ENCODE assay signal across 35 mouse cellular contexts in genomic region chr8:117137357-117137756, GRCm38 (mm10). TPM values are rescaled to one million over a fixed set of nuclear protein-coding genes. Genes with fewer than 3 reads are reported as not detected.
DNase-seq lines count a peak whose midpoint lies in the region; ATAC-seq and TF ChIP-seq lines count a peak whose summit lies in the region.
"Had no signal": no experiment of that assay in that cellular context is flagged by ENCODE, and none has a peak within 500 bp of the region (broad histone marks: within the 10 kb centered on the region; RNA-seq: fewer than 3 reads in every experiment).

No protein-coding gene starts in this region.

- no peak for TF ChIP-seq CTCF in E14TG2a.4 (conservative IDR thresholded peaks at IDR 0.05; ENCODE audit: low read length)

- 36% methylated on average over 11 of the region's 11 CpGs for WGBS in intestine, embryonic 16.5 days
- 38% methylated on average over 11 of the region's 11 CpGs for WGBS in liver, embryonic 15.5 days (ENCODE audit: insufficient replicate concordance)
- WGBS in stomach, embryonic 16.5 days = 35% methylated on average over 11 of the region's 11 CpGs
- 63% methylated on average over 11 of the region's 11 CpGs for WGBS in embryonic facial prominence, embryonic 10.5 days

- H3K4me3 ChIP-seq in E14TG2a.4 (replicated peaks; ENCODE audit: low read length) = peak overlapping the region; percentile 21; the same call in 1 of the 2 replicates
- no peak overlapping the region for H3K4me3 ChIP-seq in intestine, embryonic 16.5 days (ENCODE audit: low read length)
- H3K4me3 ChIP-seq in liver, embryonic 15.5 days (replicated peaks) = no peak overlapping the region
- no peak overlapping the region for H3K4me3 ChIP-seq in stomach, embryonic 16.5 days (replicated peaks; ENCODE audit: low read length)
- no peak overlapping the region for H3K4me3 ChIP-seq in embryonic facial prominence, embryonic 10.5 days
- H3K4me3 ChIP-seq: embryonic facial prominence, embryonic 13.5 days; forebrain, embryonic 10.5 days; heart, embryonic 10.5 days; heart, embryonic 15.5 days; hindbrain, embryonic 12.5 days; limb, embryonic 10.5 days; limb, embryonic 15.5 days; lung, embryonic 15.5 days; neural tube, embryonic 12.5 days had no signal

- H3K9me3 ChIP-seq in E14TG2a.4 (ENCODE audit: low read length) = peaks cover 30% of the 10 kb centered on the region
- no peaks in the 10 kb centered on the region for H3K9me3 ChIP-seq in intestine, embryonic 16.5 days (ENCODE audit: control insufficient read depth, low read length)
- no peaks in the 10 kb centered on the region for H3K9me3 ChIP-seq in liver, embryonic 15.5 days (replicated peaks)
- H3K9me3 ChIP-seq in stomach, embryonic 16.5 days (replicated peaks; ENCODE audit: control insufficient read depth, low read length) = peaks cover 7% of the 10 kb centered on the region; the same call in 1 of the 2 replicates
- H3K9me3 ChIP-seq in embryonic facial prominence, embryonic 10.5 days = no peaks in the 10 kb centered on the region
- H3K9me3 ChIP-seq: embryonic facial prominence, embryonic 13.5 days; forebrain, embryonic 10.5 days; heart, embryonic 10.5 days; heart, embryonic 15.5 days; hindbrain, embryonic 12.5 days; limb, embryonic 10.5 days; limb, embryonic 15.5 days; lung, embryonic 15.5 days; neural tube, embryonic 12.5 days had no signal

- no peaks in the 10 kb centered on the region for H3K36me3 ChIP-seq in E14TG2a.4 (ENCODE audit: insufficient read depth, low read length)
- H3K36me3 ChIP-seq in intestine, embryonic 16.5 days (ENCODE audit: control insufficient read depth, insufficient read depth, low read length) = no peaks in the 10 kb centered on the region
- no peaks in the 10 kb centered on the region for H3K36me3 ChIP-seq in liver, embryonic 15.5 days (replicated peaks)
- no peaks in the 10 kb centered on the region for H3K36me3 ChIP-seq in stomach, embryonic 16.5 days (ENCODE audit: control insufficient read depth, insufficient read depth, low read length)
- H3K36me3 ChIP-seq in embryonic facial prominence, embryonic 10.5 days (replicated peaks) = no peaks in the 10 kb centered on the region
- H3K36me3 ChIP-seq: embryonic facial prominence, embryonic 13.5 days; forebrain, embryonic 10.5 days; heart, embryonic 10.5 days; heart, embryonic 15.5 days; hindbrain, embryonic 12.5 days; limb, embryonic 10.5 days; limb, embryonic 15.5 days; lung, embryonic 15.5 days; neural tube, embryonic 12.5 days had no signal

- peaks cover 39% of the 10 kb centered on the region for H3K4me1 ChIP-seq in E14TG2a.4 (replicated peaks; ENCODE audit: low read depth, low read length)
- H3K4me1 ChIP-seq in intestine, embryonic 16.5 days (ENCODE audit: control insufficient read depth, insufficient read depth, low read length) = no peaks in the 10 kb centered on the region
- H3K4me1 ChIP-seq in liver, embryonic 15.5 days (replicated peaks) = no peaks in the 10 kb centered on the region; the same call in none of the 2 replicates
- H3K4me1 ChIP-seq in stomach, embryonic 16.5 days (ENCODE audit: control insufficient read depth, insufficient read depth, low read length) = no peaks in the 10 kb centered on the region
- peaks cover 12% of the 10 kb centered on the region; the same call in 1 of the 2 replicates for H3K4me1 ChIP-seq in embryonic facial prominence, embryonic 10.5 days
- H3K4me1 ChIP-seq: hindbrain, embryonic 12.5 days; limb, embryonic 10.5 days; limb, embryonic 15.5 days; neural tube, embryonic 12.5 days had no signal

- H3K9ac ChIP-seq in intestine, embryonic 16.5 days (ENCODE audit: low read depth, low read length) = no peak overlapping the region
- H3K9ac ChIP-seq in liver, embryonic 15.5 days = no peak overlapping the region
- H3K9ac ChIP-seq in stomach, embryonic 16.5 days (ENCODE audit: low read length) = no peak overlapping the region
- H3K9ac ChIP-seq: embryonic facial prominence, embryonic 13.5 days; heart, embryonic 15.5 days; hindbrain, embryonic 12.5 days; limb, embryonic 15.5 days; lung, embryonic 15.5 days; neural tube, embryonic 12.5 days had no signal

- no peak overlapping the region for H3K4me2 ChIP-seq in intestine, embryonic 16.5 days (ENCODE audit: low read depth, low read length)
- peak overlapping the region; percentile 7; the same call in 1 of the 2 replicates for H3K4me2 ChIP-seq in liver, embryonic 15.5 days
- H3K4me2 ChIP-seq in stomach, embryonic 16.5 days (ENCODE audit: low read depth, low read length) = peak overlapping the region; percentile 10; the same call in 1 of the 2 replicates
- H3K4me2 ChIP-seq: embryonic facial prominence, embryonic 13.5 days; heart, embryonic 15.5 days; hindbrain, embryonic 12.5 days; limb, embryonic 15.5 days; lung, embryonic 15.5 days; midbrain, embryonic 11.5 days; neural tube, embryonic 12.5 days had no signal

- H3K27me3 ChIP-seq in E14TG2a.4 (ENCODE audit: insufficient read depth, low read length) = peaks cover 86% of the 10 kb centered on the region
- no peaks in the 10 kb centered on the region for H3K27me3 ChIP-seq in intestine, embryonic 16.5 days (replicated peaks; ENCODE audit: control insufficient read depth, insufficient read depth, low read length)
- no peaks in the 10 kb centered on the region for H3K27me3 ChIP-seq in liver, embryonic 15.5 days
- H3K27me3 ChIP-seq in stomach, embryonic 16.5 days (ENCODE audit: control insufficient read depth, insufficient read depth, low read length) = no peaks in the 10 kb centered on the region
- no peaks in the 10 kb centered on the region for H3K27me3 ChIP-seq in embryonic facial prominence, embryonic 10.5 days (replicated peaks; ENCODE audit: low read depth, poor library complexity, severe bottlenecking)
- H3K27me3 ChIP-seq: embryonic facial prominence, embryonic 13.5 days; heart, embryonic 15.5 days; hindbrain, embryonic 12.5 days; lung, embryonic 15.5 days; neural tube, embryonic 12.5 days had no signal

- ATAC-seq in intestine, embryonic 16.5 days = peak; percentile 54; the same call in 1 of the 2 replicates
- ATAC-seq in liver, embryonic 15.5 days (ENCODE audit: insufficient read depth) = no peak
- no peak for ATAC-seq in stomach, embryonic 16.5 days (ENCODE audit: insufficient read depth, low FRiP score)
- ATAC-seq: forebrain, embryonic 16.5 days; midbrain, embryonic 16.5 days had no signal

- DNase-seq in embryo, embryonic 10.5 days (ENCODE audit: low spot score) = no peak
- no peak for DNase-seq in embryonic facial prominence, embryonic 10.5 days (ENCODE audit: low spot score)
- DNase-seq in gastrocnemius, postnatal 10 days = no peak
- DNase-seq: adrenal gland, postnatal 14 days; cerebellum, adult 11 months; cerebellum, adult 9-10 months; cerebellum, postnatal 36 days; embryo, embryonic 11 days; heart, adult 11 months; kidney, adult 18-20 months; layer of hippocampus, postnatal 36 days; lung, postnatal 36 days; right cerebral cortex, postnatal 4 days; thymus, postnatal 14 days had no signal

- H3K27ac ChIP-seq in intestine, embryonic 16.5 days (ENCODE audit: low read length) = no peak overlapping the region
- no peak overlapping the region for H3K27ac ChIP-seq in liver, embryonic 15.5 days (replicated peaks)
- H3K27ac ChIP-seq in stomach, embryonic 16.5 days (ENCODE audit: low read length) = no peak overlapping the region
- H3K27ac ChIP-seq in embryonic facial prominence, embryonic 10.5 days (replicated peaks) = no peak overlapping the region
- H3K27ac ChIP-seq: embryonic facial prominence, embryonic 13.5 days; forebrain, embryonic 10.5 days; heart, embryonic 10.5 days; heart, embryonic 15.5 days; hindbrain, embryonic 12.5 days; kidney, postnatal 0 days; limb, embryonic 10.5 days; limb, embryonic 15.5 days; lung, embryonic 15.5 days; neural tube, embryonic 12.5 days had no signal

RNA-seq across cellular contexts. Expression of gene Gan, which starts 20.6 kb away (rescaled TPM):
- 1.5 TPM in 2 replicates for polyA plus RNA-seq in intestine, embryonic 16.5 days (2015; fragmentation: Nextera tagmentation; extraction: Ambion mirVana)
- 0.79 and 0.98 TPM in 2 replicates for polyA plus RNA-seq in liver, embryonic 15.5 days (2015; fragmentation: Nextera tagmentation; extraction: Ambion mirVana)
- polyA plus RNA-seq in stomach, embryonic 16.5 days (2015; fragmentation: Nextera tagmentation; extraction: Ambion mirVana) = 2.2 TPM in 2 replicates
- 2.6 and 3.1 TPM in 2 replicates for polyA plus RNA-seq in embryonic facial prominence, embryonic 10.5 days (2016; fragmentation: Nextera tagmentation; extraction: Ambion mirVana)
- total RNA-seq in gastrocnemius, postnatal 10 days (2021) = 1 to 10 TPM; 4.8 to 6.5 TPM

RNA-seq across cellular contexts. Expression of gene Bco1, which starts 41.7 kb away (rescaled TPM):
- polyA plus RNA-seq in intestine, embryonic 16.5 days (2015; fragmentation: Nextera tagmentation; extraction: Ambion mirVana) = 1.2 TPM in 2 replicates
- polyA plus RNA-seq in liver, embryonic 15.5 days (2015; fragmentation: Nextera tagmentation; extraction: Ambion mirVana) = 6.0 and 6.2 TPM in 2 replicates
- polyA plus RNA-seq in stomach, embryonic 16.5 days (2015; fragmentation: Nextera tagmentation; extraction: Ambion mirVana) = 0.92 and 1.2 TPM in 2 replicates
- polyA plus RNA-seq in embryonic facial prominence, embryonic 10.5 days (2016; fragmentation: Nextera tagmentation; extraction: Ambion mirVana) = 0.22 and 0.33 TPM in 2 replicates
- not detected for total RNA-seq in gastrocnemius, postnatal 10 days (2021)
- total RNA-seq: gastrocnemius, adult 8-10 months; heart, postnatal 25 days; megakaryocyte, adult 5-6 weeks had no signal
- polyA plus RNA-seq: heart, embryonic 15.5 days; limb, embryonic 10.5 days had no signal

RNA-seq across cellular contexts. Expression of gene Pkd1l2, which starts 55.1 kb away (rescaled TPM):
- 0.18 and 0.28 TPM in 2 replicates for polyA plus RNA-seq in intestine, embryonic 16.5 days (2015; fragmentation: Nextera tagmentation; extraction: Ambion mirVana)
- not detected in 2 replicates for polyA plus RNA-seq in liver, embryonic 15.5 days (2015; fragmentation: Nextera tagmentation; extraction: Ambion mirVana)
- polyA plus RNA-seq in stomach, embryonic 16.5 days (2015; fragmentation: Nextera tagmentation; extraction: Ambion mirVana) = 0.48 and 0.71 TPM in 2 replicates
- polyA plus RNA-seq in embryonic facial prominence, embryonic 10.5 days (2016; fragmentation: Nextera tagmentation; extraction: Ambion mirVana) = not detected in 2 replicates
- total RNA-seq in gastrocnemius, postnatal 10 days (2021) = under 1 TPM; 0.11 to 0.14 TPM
- total RNA-seq: heart, postnatal 25 days had no signal
- polyA plus RNA-seq: forebrain, embryonic 10.5 days; forebrain, embryonic 16.5 days; hindbrain, embryonic 12.5 days; kidney, postnatal 0 days; limb, embryonic 10.5 days; lung, embryonic 15.5 days; midbrain, embryonic 11.5 days; midbrain, embryonic 16.5 days; stomach, embryonic 14.5 days had no signal
